Mouse (Mus musculus) hindbrain, embryonic 14.5 days (tissue): ENCODE measurements around the gene Gm10073. TPM values are rescaled to one million over a fixed set of nuclear protein-coding genes. Genes with fewer than 3 reads are reported as not detected.

ENCODE experiments used
- ATAC-seq: fragments of 200-750 bp; cut with Nextera tagmentation; 2 replicates; pipeline ENCODE4 v1.8.0; 2017; ENCODE audit warnings: moderate number of reproducible peaks, mild to moderate bottlenecking, moderate TSS enrichment, moderate library complexity; ENCODE audit not compliant: low FRiP score
- DNase-seq: peaks from one replicate; pipeline ENCODE4 v3.0.0-alpha.2; 2015; ENCODE audit warnings: low spot score
- H3K27ac ChIP-seq: fragments of 300-500 bp; sonication (generic); 2 replicates; pipeline ENCODE4 v1.5.1; 2014; ENCODE audit warnings: mild to moderate bottlenecking, moderate library complexity
- H3K27me3 ChIP-seq: fragments of 300-500 bp; sonication (generic); 2 replicates; pipeline ENCODE4 v1.6.1; 2014; ENCODE audit warnings: mild to moderate bottlenecking, low read length, mixed read lengths; ENCODE audit not compliant: control insufficient read depth, insufficient read depth
- H3K36me3 ChIP-seq: fragments of 300-500 bp; sonication (generic); replicated peaks from 2 replicates; pipeline ENCODE4 v1.6.1; 2014; ENCODE audit not compliant: control insufficient read depth, insufficient read depth
- H3K4me1 ChIP-seq: fragments of 300-500 bp; sonication (generic); replicated peaks from 2 replicates; pipeline ENCODE4 v1.6.1; 2014; ENCODE audit warnings: antibody characterized with exemption, low read length, mixed read lengths; ENCODE audit not compliant: control insufficient read depth, insufficient read depth
- H3K4me2 ChIP-seq: fragments of 300-500 bp; sonication (generic); replicated peaks from 2 replicates; pipeline ENCODE4 v1.6.1; 2014; ENCODE audit warnings: mild to moderate bottlenecking, moderate library complexity
- H3K4me3 ChIP-seq: fragments of 300-500 bp; sonication (generic); replicated peaks from 2 replicates; pipeline ENCODE4 v1.5.1; 2014; ENCODE audit warnings: mild to moderate bottlenecking, low read length
- H3K9ac ChIP-seq: fragments of 300-500 bp; sonication (generic); 2 replicates; pipeline ENCODE4 v1.6.1; 2014
- H3K9me3 ChIP-seq: fragments of 300-500 bp; sonication (generic); 2 replicates; pipeline ENCODE4 v1.6.1; 2016; ENCODE audit warnings: low read length; ENCODE audit not compliant: control insufficient read depth
- WGBS: fragments of 180-500 bp; shearing (Covaris S2); extraction: QIAGEN DNeasy Blood & Tissue Kit; methylation state at CpG from one replicate; pipeline ENCODE4 v1.1.7; 2014; 5-methylcytosine and 5-hydroxymethylcytosine counted together
- polyA plus RNA-seq: library from polyadenylated mRNA; unstranded; fragments of >200 nt; fragmentation: Nextera tagmentation; extraction: Ambion mirVana; gene quantifications from 2 replicates; pipeline ENCODE4 v1.2.1, GENCODE M21; 2014

Gene Gm10073
- polyA plus RNA-seq, 1 experiment from 2014 or later: 7.5 TPM

DNA sequence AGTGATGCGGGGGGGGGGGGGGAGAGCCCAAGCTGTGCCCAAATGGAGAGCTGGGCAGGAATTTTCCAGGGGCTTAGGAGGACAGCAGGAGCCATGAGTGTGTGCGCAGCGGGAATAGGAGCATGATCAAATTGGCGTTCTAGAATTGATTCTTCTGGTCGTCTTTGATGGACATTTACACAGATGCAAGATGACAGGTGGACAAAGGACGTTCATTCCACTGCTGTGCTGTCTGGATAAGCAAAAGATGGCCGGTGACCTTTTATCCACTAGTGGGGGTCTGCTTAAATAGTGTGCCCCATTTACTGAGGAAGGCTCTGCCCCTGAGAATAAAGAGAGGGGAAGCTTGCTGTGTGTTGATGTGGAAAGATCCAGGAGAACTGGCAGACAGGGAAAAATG, 4.3 kb downstream of the Gm10073 start:
- DNase-seq: no peak

DNA sequence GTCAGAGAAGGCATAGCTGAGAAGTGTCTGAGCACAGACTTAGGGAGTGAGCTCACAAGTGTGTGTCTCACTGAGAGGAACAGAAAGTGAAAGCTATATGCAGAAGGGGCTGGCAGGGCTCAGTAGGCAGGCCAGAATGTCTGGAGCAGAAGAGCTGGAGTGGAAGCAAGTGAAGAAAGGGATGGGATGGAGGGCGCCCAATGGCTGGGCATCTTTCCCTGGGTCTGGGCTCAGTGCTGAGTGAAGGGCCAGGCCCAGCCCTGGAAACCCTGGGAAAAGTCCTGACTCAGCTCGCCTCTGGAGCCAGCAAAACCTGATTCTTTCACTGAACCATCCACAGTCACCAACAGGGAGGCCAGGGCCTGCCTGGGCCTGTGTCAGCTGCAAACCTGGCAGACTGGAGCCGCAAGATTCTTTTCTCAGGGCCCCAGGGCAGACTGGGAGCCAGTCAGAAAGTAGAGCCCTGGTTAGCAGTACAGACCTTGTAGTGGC, 9.5 kb downstream of the Gm10073 start:
- H3K27me3 ChIP-seq: no peaks in the 10 kb centered on the region
- H3K4me2 ChIP-seq: no peak overlapping the region
- H3K4me1 ChIP-seq: no peaks in the 10 kb centered on the region
- no peak overlapping the region for H3K27ac ChIP-seq
- DNase-seq (no peak), ATAC-seq (no peak)
- no peak overlapping the region for H3K9ac ChIP-seq
- H3K36me3 ChIP-seq: no peaks in the 10 kb centered on the region
- H3K4me3 ChIP-seq: no peak overlapping the region
- WGBS: 89% methylated on average over 3 of the region's 3 CpGs
- no peaks in the 10 kb centered on the region for H3K9me3 ChIP-seq

More for the DNA sequence above, 4.3 kb downstream of the Gm10073 start:
- no peak overlapping the region for H3K9ac ChIP-seq
- no peaks in the 10 kb centered on the region for H3K27me3 ChIP-seq
- no peak overlapping the region for H3K4me2 ChIP-seq
- H3K4me1 ChIP-seq: no peaks in the 10 kb centered on the region
- H3K27ac ChIP-seq: no peak overlapping the region
- H3K4me3 ChIP-seq: no peak overlapping the region
- no peaks in the 10 kb centered on the region for H3K9me3 ChIP-seq
- WGBS: 25% methylated on average over 6 of the region's 7 CpGs
- H3K36me3 ChIP-seq: no peaks in the 10 kb centered on the region
- no peak for ATAC-seq

DNA sequence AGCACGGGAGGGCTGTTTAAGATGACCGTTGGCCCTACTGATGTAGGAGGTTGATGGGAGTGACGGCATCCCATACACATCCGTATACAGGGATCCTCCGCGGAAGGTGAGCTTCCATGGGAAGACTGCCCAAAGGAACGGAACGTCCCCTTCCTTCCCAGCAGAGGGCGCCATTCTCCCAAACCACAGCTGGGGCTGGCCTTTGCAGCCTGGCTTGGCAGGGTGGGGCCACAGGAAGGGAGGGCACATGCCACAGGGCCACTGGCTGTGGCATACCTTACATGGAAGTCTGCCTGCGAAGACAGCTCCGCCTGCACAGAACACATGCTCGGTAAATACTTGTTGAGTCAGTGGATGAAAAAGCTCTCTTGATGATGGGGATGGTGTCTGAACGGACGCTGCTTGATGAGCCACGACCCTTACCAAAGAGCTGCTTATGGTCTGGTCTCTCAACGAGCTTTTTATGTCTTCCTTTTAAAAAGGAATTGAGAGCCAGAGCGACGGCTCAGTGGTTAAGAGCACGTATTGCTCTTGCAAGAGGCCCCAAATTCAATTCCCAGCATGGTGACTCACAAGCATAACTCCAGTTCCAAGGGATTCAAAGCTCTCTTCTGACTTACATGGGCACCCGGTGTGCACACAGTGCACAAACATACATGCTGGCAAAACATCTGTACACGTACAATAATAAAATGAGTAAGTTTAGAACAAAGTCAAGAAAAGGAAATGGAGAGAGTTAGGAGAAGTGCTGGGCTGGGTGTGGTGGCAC, 12.0 kb downstream of the Gm10073 start:
- Histone ChIP-seq H3K9me3 (peaks cover 7% of the 10 kb centered on the region; the same call in 1 of the 2 replicates), H3K4me3 (no peak overlapping the region), H3K36me3 (no peaks in the 10 kb centered on the region), H3K4me1 (no peaks in the 10 kb centered on the region), H3K27ac (no peak overlapping the region), H3K27me3 (no peaks in the 10 kb centered on the region), H3K9ac (no peak overlapping the region), H3K4me2 (no peak overlapping the region)
- DNase-seq (peak; percentile 40), ATAC-seq (no peak)
- 33% methylated on average over 21 of the region's 21 CpGs for WGBS

- Histone ChIP-seq H3K27me3 (no peaks in the 10 kb centered on the region), H3K36me3 (no peaks in the 10 kb centered on the region), H3K9me3 (peaks cover 7% of the 10 kb centered on the region; the same call in 1 of the 2 replicates), H3K4me3 (no peak overlapping the region), H3K4me1 (no peaks in the 10 kb centered on the region), H3K27ac (no peak overlapping the region), H3K9ac (no peak overlapping the region), H3K4me2 (no peak overlapping the region)
- no peak for ATAC-seq
- no peak for DNase-seq
- WGBS: 68% methylated on average over 9 of the region's 9 CpGs
Measured at GRCm38 (mm10) chr8:106559844-106560243, 13.4 kb downstream of the Gm10073 start.

DNA sequence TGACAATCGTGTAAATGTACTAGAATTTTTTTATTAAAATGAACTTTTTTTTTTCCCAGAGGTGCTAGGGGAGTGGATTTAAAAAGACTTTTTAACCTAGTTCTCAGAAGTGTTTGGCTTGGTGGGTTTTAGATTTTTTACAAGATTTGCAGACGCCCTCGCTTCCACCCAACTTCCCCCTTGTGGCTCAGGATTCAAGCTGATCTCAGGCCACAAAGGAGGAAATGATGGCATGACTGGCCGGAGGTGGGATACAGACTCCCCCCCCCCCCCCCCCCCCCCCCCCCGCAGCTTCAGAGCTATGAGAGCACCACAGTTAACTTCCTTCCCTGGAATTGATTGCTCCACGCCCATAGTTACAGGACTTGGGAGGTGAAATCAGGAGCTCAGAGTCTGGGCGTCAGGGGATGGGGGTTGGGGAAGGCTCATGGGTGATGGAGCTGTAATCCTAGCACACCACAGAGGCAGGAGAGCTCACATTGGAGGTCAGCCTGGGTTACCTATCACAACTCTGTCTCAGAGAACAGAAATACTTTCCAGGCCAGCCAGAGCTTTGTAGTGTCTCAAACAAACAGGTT, 17.1 kb downstream of the Gm10073 start:
- Histone ChIP-seq H3K9me3 (peaks cover 7% of the 10 kb centered on the region; the same call in 1 of the 2 replicates), H3K36me3 (no peaks in the 10 kb centered on the region), H3K4me2 (no peak overlapping the region), H3K9ac (no peak overlapping the region), H3K27me3 (no peaks in the 10 kb centered on the region), H3K4me3 (no peak overlapping the region), H3K27ac (no peak overlapping the region), H3K4me1 (no peaks in the 10 kb centered on the region)
- WGBS: 77% methylated on average over 6 of the region's 7 CpGs
- DNase-seq (no peak), ATAC-seq (no peak)

GRCm38 (mm10) chr8:106554011-106554410, 19.2 kb downstream of the Gm10073 start:
- no peak for ATAC-seq
- DNase-seq: no peak

DNA sequence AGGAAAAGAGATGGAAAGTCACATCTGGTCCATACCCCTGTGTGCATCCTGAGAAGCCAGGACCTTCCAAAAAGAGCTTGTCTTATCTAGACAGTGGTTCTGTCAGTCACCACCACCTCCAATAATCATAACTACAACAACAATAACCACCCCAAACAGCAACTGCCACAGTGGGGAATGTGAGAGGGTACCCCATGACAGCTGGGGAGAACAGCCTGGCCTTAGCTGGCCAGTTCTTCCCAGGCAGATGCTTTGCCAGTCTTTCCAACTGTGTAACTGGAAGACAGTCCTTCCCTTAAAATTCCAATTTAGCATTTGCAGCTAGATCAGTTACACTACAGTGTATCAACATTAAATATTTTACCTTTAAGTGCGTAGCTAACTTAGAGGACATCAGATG, 22.4 kb downstream of the Gm10073 start:
- Histone ChIP-seq H3K4me3 (no peak overlapping the region), H3K4me1 (no peaks in the 10 kb centered on the region), H3K27ac (no peak overlapping the region), H3K27me3 (no peaks in the 10 kb centered on the region), H3K4me2 (no peak overlapping the region), H3K36me3 (no peaks in the 10 kb centered on the region), H3K9me3 (no peaks in the 10 kb centered on the region), H3K9ac (no peak overlapping the region)
- ATAC-seq (no peak), DNase-seq (no peak)
- WGBS: 91% methylated on average over 1 of the region's 1 CpGs

More at GRCm38 (mm10) chr8:106554011-106554410, 19.2 kb downstream of the Gm10073 start:
- no peak overlapping the region for H3K27ac ChIP-seq
- peaks cover 7% of the 10 kb centered on the region; the same call in 1 of the 2 replicates for H3K9me3 ChIP-seq
- no peak overlapping the region for H3K4me2 ChIP-seq
- no peak overlapping the region for H3K9ac ChIP-seq
- no peaks in the 10 kb centered on the region for H3K4me1 ChIP-seq
- H3K4me3 ChIP-seq: no peak overlapping the region
- no peaks in the 10 kb centered on the region for H3K27me3 ChIP-seq
- 96% methylated on average over 5 of the region's 5 CpGs for WGBS
- H3K36me3 ChIP-seq: no peaks in the 10 kb centered on the region

DNA sequence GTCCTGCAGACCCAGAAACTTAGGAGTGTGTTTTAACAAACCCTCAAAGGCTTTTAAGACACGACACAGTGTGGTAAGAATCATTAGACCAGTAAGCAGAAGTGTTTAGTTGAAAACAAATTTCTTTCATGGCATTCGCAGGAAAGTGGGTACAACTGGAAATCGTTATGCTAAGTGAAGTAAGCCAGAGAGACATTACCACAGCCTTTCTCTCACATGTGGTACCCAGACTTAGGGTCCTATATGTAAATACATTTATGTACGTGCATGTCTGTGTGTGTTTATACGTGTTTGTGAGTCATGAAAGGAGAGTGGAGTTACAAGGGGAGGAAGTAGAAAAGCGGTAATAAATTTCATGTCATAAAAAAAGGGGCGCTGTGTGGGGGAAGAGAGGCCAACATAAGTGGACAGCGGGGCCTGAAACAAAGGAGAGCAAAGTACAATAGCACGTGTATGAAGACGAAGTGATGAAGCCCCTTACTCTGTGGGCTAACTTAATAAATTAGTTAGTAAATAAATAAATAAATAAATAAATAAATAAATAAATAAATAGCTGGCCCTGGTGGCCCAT, 24.8 kb downstream of the Gm10073 start:
- no peak overlapping the region for H3K9ac ChIP-seq
- no peak overlapping the region for H3K27ac ChIP-seq
- no peaks in the 10 kb centered on the region for H3K36me3 ChIP-seq
- H3K9me3 ChIP-seq: no peaks in the 10 kb centered on the region
- H3K4me2 ChIP-seq: no peak overlapping the region
- H3K4me1 ChIP-seq: no peaks in the 10 kb centered on the region
- ATAC-seq (no peak), DNase-seq (no peak)
- H3K4me3 ChIP-seq: no peak overlapping the region
- WGBS: 89% methylated on average over 10 of the region's 10 CpGs
- no peaks in the 10 kb centered on the region for H3K27me3 ChIP-seq

DNA sequence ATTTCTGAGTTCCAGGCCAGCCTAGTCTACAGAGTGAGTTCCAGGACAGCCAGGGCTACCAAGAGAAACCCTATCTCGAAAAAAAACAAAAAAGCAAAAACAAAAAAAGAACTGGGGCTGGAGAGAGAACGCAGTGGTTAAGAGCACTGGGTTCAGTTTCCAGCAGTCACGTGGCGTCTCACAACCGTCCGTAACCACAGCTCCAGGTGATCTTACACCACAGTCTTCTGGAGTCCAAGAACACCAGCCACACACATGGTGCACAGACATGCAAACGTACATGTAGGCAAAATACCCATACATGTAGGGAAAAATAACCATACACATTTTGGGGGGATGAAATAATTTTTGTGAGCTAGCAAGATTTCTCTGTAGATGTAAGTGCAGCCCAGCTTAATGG, 26.5 kb downstream of the Gm10073 start:
- H3K9ac ChIP-seq: no peak overlapping the region
- ATAC-seq (no peak), DNase-seq (no peak)
- H3K9me3 ChIP-seq: no peaks in the 10 kb centered on the region
- H3K27ac ChIP-seq: no peak overlapping the region
- no peaks in the 10 kb centered on the region for H3K4me1 ChIP-seq
- H3K4me2 ChIP-seq: no peak overlapping the region
- no peak overlapping the region for H3K4me3 ChIP-seq
- no peaks in the 10 kb centered on the region for H3K36me3 ChIP-seq
- 91% methylated on average over 7 of the region's 7 CpGs for WGBS
- H3K27me3 ChIP-seq: no peaks in the 10 kb centered on the region
